Comparison of ENCODE assay signal across 8 mouse cellular contexts in the genomic region with DNA sequence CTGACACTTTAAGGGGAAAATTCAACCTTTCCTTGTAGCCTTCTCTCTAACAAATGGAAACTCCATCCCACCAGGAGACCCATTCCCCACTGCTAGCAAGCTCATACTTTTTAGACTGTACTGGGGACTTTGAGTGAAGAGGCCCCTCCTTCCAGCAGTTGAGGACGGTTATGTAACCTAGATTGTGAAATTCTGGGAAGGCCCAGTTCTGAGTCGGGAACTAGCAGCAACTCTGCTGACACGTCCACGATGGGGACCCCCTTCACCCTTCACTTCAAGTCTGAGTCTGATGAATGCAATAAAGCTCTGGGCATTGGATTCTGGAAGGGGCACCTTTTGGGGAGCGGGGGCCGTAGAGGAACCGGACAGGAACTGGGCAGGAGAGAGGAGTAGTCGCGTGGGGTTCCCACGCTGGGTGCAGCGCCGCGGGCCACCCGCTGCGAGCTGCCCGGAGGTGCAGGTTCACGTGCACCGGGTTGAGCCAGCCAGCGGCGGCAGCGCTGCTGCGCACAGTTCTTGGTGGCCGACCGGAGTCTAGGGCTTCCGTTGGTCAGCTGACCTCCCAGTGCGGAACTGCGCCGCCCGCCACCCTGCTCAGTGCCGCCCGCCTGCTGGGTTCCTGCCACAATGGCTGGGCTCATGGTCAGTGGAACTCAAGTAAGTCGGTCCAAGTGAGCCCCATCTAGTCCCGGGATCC. TPM values are rescaled to one million over a fixed set of nuclear protein-coding genes. Genes with fewer than 3 reads are reported as not detected.
DNase-seq lines count a peak whose midpoint lies in the region; ATAC-seq and TF ChIP-seq lines count a peak whose summit lies in the region.

A gene (plus strand): TSS at position 461 of the 697 bp plus-strand sequence.

- intact Hi-C loops in heart, adult 2 months (cut with DNase I), result loop anchor here (2.0 kb wide), 1 partner anchor 31 kb away; a partner anchor contains a TSS

- no peak for TF ChIP-seq EP300 in heart, adult 2 months (IDR thresholded peaks at IDR 0.05; ENCODE audit: insufficient read depth, low read depth, low read length)

- no peaks in the 10 kb centered on the region for H3K36me3 ChIP-seq in heart, adult 2 months (ENCODE audit: control insufficient read depth, insufficient read depth, low read length)
- H3K36me3 ChIP-seq in kidney, adult 2 months (ENCODE audit: control insufficient read depth, insufficient read depth, low read length), result no peaks in the 10 kb centered on the region
- no peaks in the 10 kb centered on the region for H3K36me3 ChIP-seq in limb, embryonic 15.5 days
- no peaks in the 10 kb centered on the region for H3K36me3 ChIP-seq in midbrain, embryonic 14.5 days (ENCODE audit: control insufficient read depth, insufficient read depth, low read length)

- H3K9me3 ChIP-seq in limb, embryonic 15.5 days, result no peaks in the 10 kb centered on the region
- H3K9me3 ChIP-seq in midbrain, embryonic 14.5 days (ENCODE audit: control insufficient read depth, low read length), result no peaks in the 10 kb centered on the region

- H3K79me2 ChIP-seq in heart, adult 2 months (replicated peaks; ENCODE audit: control insufficient read depth, insufficient read depth, low read length), result no peaks in the 10 kb centered on the region

- H3K4me1 ChIP-seq in heart, adult 2 months (ENCODE audit: control insufficient read depth, insufficient read depth, low read length), result peaks cover 2% of the 10 kb centered on the region
- no peaks in the 10 kb centered on the region; the same call in 1 of the 2 replicates for H3K4me1 ChIP-seq in kidney, adult 2 months (ENCODE audit: control insufficient read depth, insufficient read depth, low read length)
- H3K4me1 ChIP-seq in limb, embryonic 15.5 days, result peaks cover 8% of the 10 kb centered on the region
- H3K4me1 ChIP-seq in midbrain, embryonic 14.5 days (ENCODE audit: control insufficient read depth, insufficient read depth, low read length), result peaks cover 7% of the 10 kb centered on the region

- ATAC-seq in limb, embryonic 15.5 days (ENCODE audit: insufficient number of reproducible peaks, low FRiP score, low TSS enrichment, low read depth), result peak; percentile 51; the same call in 1 of the 2 replicates
- ATAC-seq in midbrain, embryonic 14.5 days (ENCODE audit: low FRiP score, low TSS enrichment), result no peak
- ATAC-seq in activated CD4-positive, CD25-positive, alpha-beta regulatory T cell, adult 4 months, result no peak

- peak; percentile 79 for DNase-seq in adrenal gland, adult 8-10 months
- DNase-seq in embryo, embryonic 9.5 days (ENCODE audit: extremely low spot score), result peak; percentile 66
- peak; percentile 85 to 88 for DNase-seq in heart, adult 2 months
- peak; percentile 91 for DNase-seq in kidney, adult 2 months
- peak; percentile 69 for DNase-seq in midbrain, embryonic 14.5 days
- DNase-seq in spleen, adult 18-20 months, result peak; percentile 43 to 58

- peak within 1 kb of the TSS; percentile 89 for H3K9ac ChIP-seq in heart, adult 2 months (ENCODE audit: low read depth, low read length)
- peak within 1 kb of the TSS; percentile 17; the same call in 1 of the 2 replicates for H3K9ac ChIP-seq in limb, embryonic 15.5 days
- peak within 1 kb of the TSS; percentile 37; the same call in 1 of the 2 replicates for H3K9ac ChIP-seq in midbrain, embryonic 14.5 days (replicated peaks; ENCODE audit: low read length)

- WGBS in heart, adult 2 months, result 1% methylated on average over 33 of the region's 33 CpGs
- WGBS in kidney, adult 2 months, result 1% methylated on average over 33 of the region's 33 CpGs
- WGBS in limb, embryonic 15.5 days, result 4% methylated on average over 33 of the region's 33 CpGs
- WGBS in midbrain, embryonic 14.5 days, result 4% methylated on average over 33 of the region's 33 CpGs

- peak within 1 kb of the TSS; percentile 85 for H3K4me2 ChIP-seq in limb, embryonic 15.5 days
- peak within 1 kb of the TSS; percentile 66 for H3K4me2 ChIP-seq in midbrain, embryonic 14.5 days (ENCODE audit: low read length)

- TF ChIP-seq CTCF in heart, adult 2 months (IDR thresholded peaks at IDR 0.05), result peak; percentile 45
- no peak for TF ChIP-seq CTCF in kidney, adult 2 months (conservative IDR thresholded peaks at IDR 0.05; ENCODE audit: insufficient read depth, insufficient read length, low read depth, low read length)

- peak within 1 kb of the TSS; percentile 92 for H3K27ac ChIP-seq in heart, adult 2 months
- H3K27ac ChIP-seq in kidney, adult 2 months (ENCODE audit: insufficient read depth, low read depth, low read length), result peak within 1 kb of the TSS; percentile 83
- H3K27ac ChIP-seq in limb, embryonic 15.5 days, result no peak within 1 kb of the TSS; the same call in 1 of the 2 replicates
- H3K27ac ChIP-seq in midbrain, embryonic 14.5 days (replicated peaks; ENCODE audit: low read depth, low read length), result no peak within 1 kb of the TSS

- TF ChIP-seq POLR2A in heart, adult 2 months (IDR thresholded peaks at IDR 0.05; ENCODE audit: insufficient read depth, low read depth, low read length), result peak; percentile 70
- peak; percentile 52 for TF ChIP-seq POLR2A in kidney, adult 2 months (IDR thresholded peaks at IDR 0.05; ENCODE audit: low read depth, low read length)

- H3K27me3 ChIP-seq in heart, adult 2 months (ENCODE audit: control insufficient read depth, insufficient read depth, low read length), result no peaks in the 10 kb centered on the region
- no peaks in the 10 kb centered on the region for H3K27me3 ChIP-seq in kidney, adult 2 months (replicated peaks; ENCODE audit: control insufficient read depth, insufficient read depth, low read length)
- H3K27me3 ChIP-seq in limb, embryonic 15.5 days, result peaks cover 20% of the 10 kb centered on the region; the same call in 1 of the 2 replicates
- H3K27me3 ChIP-seq in midbrain, embryonic 14.5 days (ENCODE audit: control insufficient read depth, insufficient read depth, low read length), result no peaks in the 10 kb centered on the region; the same call in 1 of the 2 replicates

- H3K4me3 ChIP-seq in heart, adult 2 months, result peak within 1 kb of the TSS; percentile 52
- H3K4me3 ChIP-seq in kidney, adult 2 months (ENCODE audit: insufficient read depth, low read depth, low read length), result peak within 1 kb of the TSS; percentile 66
- peak within 1 kb of the TSS; percentile 42 for H3K4me3 ChIP-seq in limb, embryonic 15.5 days
- peak within 1 kb of the TSS; percentile 31 for H3K4me3 ChIP-seq in midbrain, embryonic 14.5 days (replicated peaks; ENCODE audit: low read depth, low read length)

RNA-seq across cellular contexts. Expression of the gene that starts here (rescaled TPM):
- total RNA-seq in adrenal gland, adult 8-10 months (2022), result 1 to 10 TPM; 3.4 to 8.5 (median 5.7) TPM
- total RNA-seq in heart, adult 2 months (2021), result 1 to 10 TPM; 1.0 to 1.1 TPM
- 0.43 and 0.44 TPM in 2 replicates for polyA plus RNA-seq in heart, adult 2 months (2012; rRNA removed)
- 3.3 TPM in 2 replicates for polyA plus RNA-seq in kidney, adult 2 months (2012; rRNA removed)
- 0.17 and 0.26 TPM in 2 replicates for polyA plus RNA-seq in limb, embryonic 15.5 days (2015; fragmentation: Nextera tagmentation; extraction: Ambion mirVana)
- 0.42 TPM in 1 of 2 replicates, not detected in the other for polyA plus RNA-seq in midbrain, embryonic 14.5 days (2014; fragmentation: Nextera tagmentation; extraction: Ambion mirVana)
- polyA plus RNA-seq in activated CD4-positive, CD25-positive, alpha-beta regulatory T cell, adult 4 months (2017; shearing (Covaris generic)), result not detected

Comparison
In these comparisons a context has a peak if more than half of its experiments do, and no peak if none do; other contexts are left out.
1. Peak in ATAC-seq, H3K4me3 ChIP-seq, H3K9ac ChIP-seq and H3K4me2 ChIP-seq in limb, embryonic 15.5 days; RNA of the gene not detected or under 1 TPM.
2. Peak in DNase-seq, H3K4me3 ChIP-seq, H3K9ac ChIP-seq and H3K4me2 ChIP-seq in midbrain, embryonic 14.5 days; RNA of the gene not detected or under 1 TPM.
3. H3K27ac ChIP-seq: peak in heart, adult 2 months (single experiment) and kidney, adult 2 months (single experiment); none in limb, embryonic 15.5 days (single experiment) and midbrain, embryonic 14.5 days (single experiment).
4. H3K9ac ChIP-seq: peak in every context shown above with its lines; median percentile 89 in heart, adult 2 months; 37 in midbrain, embryonic 14.5 days; 17 in limb, embryonic 15.5 days.
5. Peak in every context shown above with its lines, with median percentiles within 50 percentile points of each other: DNase-seq and H3K4me3 ChIP-seq.